Mouse (Mus musculus): ENCODE measurements around the gene Acsf3. TPM values are rescaled to one million over a fixed set of nuclear protein-coding genes. Genes with fewer than 3 reads are reported as not detected.

Gene Acsf3
- total and polyA plus RNA-seq, 2 experiments = 12.8 to 38.4 TPM

GRCm38 (mm10) chr8:122805349-122805748, 30.1 kb downstream of the Acsf3 start:
- Histone ChIP-seq H3K4me3 (ENCODE audit: insufficient read depth, low read depth, low read length) (no peak overlapping the region), H3K79me2 (ENCODE audit: control insufficient read depth, insufficient read depth, low read length) (no peaks in the 10 kb centered on the region), H3K9ac (ENCODE audit: low read depth, low read length) (no peak overlapping the region), H3K4me1 (ENCODE audit: control insufficient read depth, insufficient read depth, low read length) (no peaks in the 10 kb centered on the region), H3K27me3 (ENCODE audit: control insufficient read depth, insufficient read depth, low read length) (no peaks in the 10 kb centered on the region), H3K36me3 (ENCODE audit: control insufficient read depth, insufficient read depth, low read length) (no peaks in the 10 kb centered on the region), H3K27ac (replicated peaks; ENCODE audit: insufficient read depth, low read depth, low read length) (no peak overlapping the region)
- no peak for TF ChIP-seq CTCF (IDR thresholded peaks at IDR 0.05; ENCODE audit: low read depth, low read length)
- no peak for TF ChIP-seq POLR2A (IDR thresholded peaks at IDR 0.05; ENCODE audit: extremely low read depth, insufficient read depth, low read length)
- WGBS = 82% methylated on average over 3 of the region's 3 CpGs
- no peak for DNase-seq (ENCODE audit: extremely low read depth, low read depth, low spot score)

DNA sequence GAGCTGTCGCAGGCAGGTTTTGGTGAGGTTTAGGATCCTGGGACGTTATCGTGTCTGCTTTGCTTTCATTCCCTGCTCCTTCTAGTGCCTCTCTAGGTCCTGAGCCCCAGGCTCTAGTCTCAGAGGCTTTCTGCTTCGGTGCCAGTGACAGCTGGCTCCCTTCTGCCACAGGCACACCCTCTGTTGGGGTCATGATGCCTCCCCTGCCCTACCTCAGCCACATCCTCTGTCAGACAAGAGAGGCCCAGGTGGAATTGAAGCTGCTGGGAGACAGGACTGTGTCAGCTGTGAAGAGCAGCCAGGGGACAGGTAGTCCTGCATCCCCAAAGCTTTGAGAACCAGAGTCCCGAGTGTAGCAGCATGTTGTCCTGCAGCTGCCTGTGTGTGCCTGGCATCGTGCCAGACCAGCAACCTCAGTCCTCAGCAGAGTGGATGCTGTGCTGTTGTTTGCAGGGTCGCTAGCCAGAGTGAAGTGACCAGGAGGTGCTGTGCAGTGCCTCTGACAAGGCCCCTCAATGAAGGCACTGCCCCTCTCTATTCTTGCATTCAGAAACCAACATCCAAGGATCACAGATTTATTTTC, 31.8 kb downstream of the Acsf3 start:
- no peak for DNase-seq (ENCODE audit: extremely low read depth, low read depth, low spot score)
- H3K27ac ChIP-seq (replicated peaks; ENCODE audit: insufficient read depth, low read depth, low read length) = no peak overlapping the region
- no peak overlapping the region for H3K9ac ChIP-seq (ENCODE audit: low read depth, low read length)
- H3K79me2 ChIP-seq (ENCODE audit: control insufficient read depth, insufficient read depth, low read length) = no peaks in the 10 kb centered on the region
- H3K36me3 ChIP-seq (ENCODE audit: control insufficient read depth, insufficient read depth, low read length) = no peaks in the 10 kb centered on the region
- no peak overlapping the region for H3K4me3 ChIP-seq (ENCODE audit: insufficient read depth, low read depth, low read length)
- WGBS = 88% methylated on average over 7 of the region's 7 CpGs
- no peaks in the 10 kb centered on the region for H3K4me1 ChIP-seq (ENCODE audit: control insufficient read depth, insufficient read depth, low read length)
- no peaks in the 10 kb centered on the region for H3K27me3 ChIP-seq (ENCODE audit: control insufficient read depth, insufficient read depth, low read length)
- no peak for TF ChIP-seq POLR2A (IDR thresholded peaks at IDR 0.05; ENCODE audit: extremely low read depth, insufficient read depth, low read length)
- TF ChIP-seq CTCF (IDR thresholded peaks at IDR 0.05; ENCODE audit: low read depth, low read length) = no peak

- 94% methylated on average over 4 of the region's 4 CpGs for WGBS
- no peaks in the 10 kb centered on the region for H3K4me1 ChIP-seq (ENCODE audit: control insufficient read depth, insufficient read depth, low read length)
- H3K27me3 ChIP-seq (ENCODE audit: control insufficient read depth, insufficient read depth, low read length) = no peaks in the 10 kb centered on the region
- DNase-seq (ENCODE audit: extremely low read depth, low read depth, low spot score) = no peak
- H3K27ac ChIP-seq (replicated peaks; ENCODE audit: insufficient read depth, low read depth, low read length) = no peak overlapping the region
- no peak overlapping the region for H3K4me3 ChIP-seq (ENCODE audit: insufficient read depth, low read depth, low read length)
- no peaks in the 10 kb centered on the region for H3K36me3 ChIP-seq (ENCODE audit: control insufficient read depth, insufficient read depth, low read length)
- no peak for TF ChIP-seq CTCF (IDR thresholded peaks at IDR 0.05; ENCODE audit: low read depth, low read length)
- TF ChIP-seq POLR2A (IDR thresholded peaks at IDR 0.05; ENCODE audit: extremely low read depth, insufficient read depth, low read length) = no peak
- no peak overlapping the region for H3K9ac ChIP-seq (ENCODE audit: low read depth, low read length)
- H3K79me2 ChIP-seq (ENCODE audit: control insufficient read depth, insufficient read depth, low read length) = no peaks in the 10 kb centered on the region
Measured at GRCm38 (mm10) chr8:122807907-122808306, 32.6 kb downstream of the Acsf3 start.

- Histone ChIP-seq H3K4me3 (ENCODE audit: insufficient read depth, low read depth, low read length) (no peak overlapping the region), H3K27me3 (ENCODE audit: control insufficient read depth, insufficient read depth, low read length) (no peaks in the 10 kb centered on the region), H3K27ac (replicated peaks; ENCODE audit: insufficient read depth, low read depth, low read length) (no peak overlapping the region), H3K79me2 (ENCODE audit: control insufficient read depth, insufficient read depth, low read length) (no peaks in the 10 kb centered on the region), H3K4me1 (ENCODE audit: control insufficient read depth, insufficient read depth, low read length) (no peaks in the 10 kb centered on the region), H3K9ac (ENCODE audit: low read depth, low read length) (no peak overlapping the region), H3K36me3 (ENCODE audit: control insufficient read depth, insufficient read depth, low read length) (no peaks in the 10 kb centered on the region)
- DNase-seq (ENCODE audit: extremely low read depth, low read depth, low spot score) = no peak
- WGBS = 93% methylated on average over 8 of the region's 8 CpGs
- TF ChIP-seq CTCF (IDR thresholded peaks at IDR 0.05; ENCODE audit: low read depth, low read length) (no peak), POLR2A (IDR thresholded peaks at IDR 0.05; ENCODE audit: extremely low read depth, insufficient read depth, low read length) (no peak)
Measured at GRCm38 (mm10) chr8:122810376-122810775, 35.1 kb downstream of the Acsf3 start.

DNA sequence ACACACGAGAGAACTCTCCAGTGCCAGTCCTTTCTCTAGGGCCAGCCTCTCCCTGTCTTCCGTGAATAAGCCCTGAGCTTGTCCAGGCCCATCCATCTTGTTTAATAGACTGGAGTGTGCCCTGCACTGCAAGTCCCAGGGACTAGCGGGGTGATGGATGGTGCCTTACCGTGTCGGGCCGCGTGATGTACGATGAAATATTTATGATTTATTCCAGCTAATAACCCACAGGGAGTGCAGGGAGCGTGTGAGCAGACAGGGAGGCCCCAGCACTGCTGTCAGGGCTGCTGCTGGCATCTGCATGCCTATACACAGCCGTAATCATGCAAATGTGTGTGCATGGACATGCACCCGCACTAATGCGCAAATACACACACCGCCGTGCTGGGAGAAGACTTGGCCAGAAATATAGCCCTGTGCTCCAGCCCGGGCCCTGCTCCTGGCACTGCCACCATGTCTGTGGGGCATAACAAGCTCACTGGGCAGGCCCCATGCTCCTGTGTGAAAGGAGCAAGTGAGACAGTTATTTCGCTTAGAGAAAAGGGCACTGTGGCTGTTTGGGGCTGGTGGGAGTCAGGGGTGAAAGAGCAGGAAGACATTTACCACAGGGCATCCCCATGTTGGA, 36.7 kb downstream of the Acsf3 start:
- 94% methylated on average over 16 of the region's 16 CpGs for WGBS
- H3K27ac ChIP-seq (replicated peaks; ENCODE audit: insufficient read depth, low read depth, low read length) = no peak overlapping the region
- TF ChIP-seq POLR2A (IDR thresholded peaks at IDR 0.05; ENCODE audit: extremely low read depth, insufficient read depth, low read length) (no peak), CTCF (IDR thresholded peaks at IDR 0.05; ENCODE audit: low read depth, low read length) (no peak)
- no peaks in the 10 kb centered on the region for H3K4me1 ChIP-seq (ENCODE audit: control insufficient read depth, insufficient read depth, low read length)
- DNase-seq (ENCODE audit: extremely low read depth, low read depth, low spot score) = no peak
- H3K4me3 ChIP-seq (ENCODE audit: insufficient read depth, low read depth, low read length) = no peak overlapping the region
- H3K9ac ChIP-seq (ENCODE audit: low read depth, low read length) = no peak overlapping the region
- no peaks in the 10 kb centered on the region for H3K27me3 ChIP-seq (ENCODE audit: control insufficient read depth, insufficient read depth, low read length)
- H3K79me2 ChIP-seq (ENCODE audit: control insufficient read depth, insufficient read depth, low read length) = no peaks in the 10 kb centered on the region
- no peaks in the 10 kb centered on the region for H3K36me3 ChIP-seq (ENCODE audit: control insufficient read depth, insufficient read depth, low read length)

DNA sequence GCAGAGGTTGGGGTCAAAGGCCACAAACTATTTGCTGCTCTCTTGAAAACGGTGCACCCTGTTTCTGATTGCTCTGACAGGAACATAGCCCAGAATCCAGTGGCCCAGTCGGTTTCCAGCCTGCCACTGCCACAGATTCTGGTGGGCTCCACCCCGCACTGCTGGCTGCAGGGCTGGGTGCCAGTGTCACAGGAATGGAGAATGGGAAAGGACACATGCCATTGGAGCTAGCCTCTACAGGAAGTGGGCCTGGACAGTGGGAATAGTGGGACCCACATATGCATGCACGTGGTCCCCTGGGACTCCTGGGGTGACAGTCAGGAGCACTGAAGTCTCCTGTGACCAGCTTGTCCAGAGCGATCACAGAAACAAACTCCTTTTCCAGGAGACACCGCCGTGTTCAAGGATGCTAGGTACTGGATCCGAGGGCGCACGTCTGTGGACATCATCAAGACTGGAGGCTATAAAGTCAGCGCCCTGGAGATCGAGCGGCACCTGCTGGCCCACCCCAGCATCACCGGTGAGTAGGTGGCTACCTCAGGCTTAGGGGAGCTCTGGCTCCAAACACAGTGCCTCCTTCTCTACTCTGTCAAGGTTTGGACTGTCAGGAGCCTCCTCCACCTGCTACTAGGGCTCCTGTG, 37.4 kb downstream of the Acsf3 start:
- 83% methylated on average over 14 of the region's 14 CpGs for WGBS
- no peak for TF ChIP-seq POLR2A (IDR thresholded peaks at IDR 0.05; ENCODE audit: extremely low read depth, insufficient read depth, low read length)
- TF ChIP-seq CTCF (IDR thresholded peaks at IDR 0.05; ENCODE audit: low read depth, low read length) = peak; percentile 21; the same call in 1 of the 2 replicates

More for the DNA sequence above, 37.4 kb downstream of the Acsf3 start:
- Histone ChIP-seq H3K9ac (ENCODE audit: low read depth, low read length) (no peak overlapping the region), H3K4me1 (ENCODE audit: control insufficient read depth, insufficient read depth, low read length) (no peaks in the 10 kb centered on the region), H3K27me3 (ENCODE audit: control insufficient read depth, insufficient read depth, low read length) (no peaks in the 10 kb centered on the region), H3K36me3 (ENCODE audit: control insufficient read depth, insufficient read depth, low read length) (no peaks in the 10 kb centered on the region), H3K79me2 (ENCODE audit: control insufficient read depth, insufficient read depth, low read length) (no peaks in the 10 kb centered on the region), H3K4me3 (ENCODE audit: insufficient read depth, low read depth, low read length) (no peak overlapping the region), H3K27ac (replicated peaks; ENCODE audit: insufficient read depth, low read depth, low read length) (no peak overlapping the region)
- no peak for DNase-seq (ENCODE audit: extremely low read depth, low read depth, low spot score)
